Mouse (Mus musculus) intestine, embryonic 15.5 days (tissue): ENCODE measurements at regions not wholly inside any gene's neighbourhood (a gene's known extent, or its start where the extent isn't known, plus 50 kb on each side); places are given as distances from the start of the nearest gene placed in this dataset.

ENCODE experiments used
- ATAC-seq: fragments of 200-750 bp; cut with Nextera tagmentation; 2 replicates; pipeline ENCODE4 v1.8.0; 2017; ENCODE audit warnings: moderate TSS enrichment, moderate library complexity
- H3K27ac ChIP-seq: fragments of 300-500 bp; sonication (generic); 2 replicates; pipeline ENCODE4 v1.5.1; 2015; ENCODE audit warnings: mild to moderate bottlenecking, inconsistent platforms
- H3K27me3 ChIP-seq: fragments of 300-500 bp; sonication (generic); replicated peaks from 2 replicates; pipeline ENCODE4 v1.6.1; 2015; ENCODE audit warnings: inconsistent platforms
- H3K36me3 ChIP-seq: fragments of 300-500 bp; sonication (generic); 2 replicates; pipeline ENCODE4 v1.6.1; 2015; ENCODE audit warnings: inconsistent platforms
- H3K4me1 ChIP-seq: fragments of 300-500 bp; sonication (generic); replicated peaks from 2 replicates; pipeline ENCODE4 v1.6.1; 2015; ENCODE audit warnings: inconsistent platforms
- H3K4me2 ChIP-seq: fragments of 300-500 bp; sonication (generic); replicated peaks from 2 replicates; pipeline ENCODE4 v1.6.1; 2015; ENCODE audit warnings: mild to moderate bottlenecking, inconsistent platforms
- H3K4me3 ChIP-seq: fragments of 300-500 bp; sonication (generic); replicated peaks from 2 replicates; pipeline ENCODE4 v1.5.1; 2015; ENCODE audit warnings: inconsistent platforms
- H3K9ac ChIP-seq: fragments of 300-500 bp; sonication (generic); 2 replicates; pipeline ENCODE4 v1.6.1; 2015; ENCODE audit warnings: inconsistent platforms
- H3K9me3 ChIP-seq: fragments of 300-500 bp; sonication (generic); 2 replicates; pipeline ENCODE4 v1.6.1; 2016; ENCODE audit warnings: inconsistent platforms
- WGBS: fragments of 180-500 bp; shearing (Covaris S2); methylation state at CpG from one replicate; pipeline ENCODE4 v1.1.7; 2015; 5-methylcytosine and 5-hydroxymethylcytosine counted together

DNA sequence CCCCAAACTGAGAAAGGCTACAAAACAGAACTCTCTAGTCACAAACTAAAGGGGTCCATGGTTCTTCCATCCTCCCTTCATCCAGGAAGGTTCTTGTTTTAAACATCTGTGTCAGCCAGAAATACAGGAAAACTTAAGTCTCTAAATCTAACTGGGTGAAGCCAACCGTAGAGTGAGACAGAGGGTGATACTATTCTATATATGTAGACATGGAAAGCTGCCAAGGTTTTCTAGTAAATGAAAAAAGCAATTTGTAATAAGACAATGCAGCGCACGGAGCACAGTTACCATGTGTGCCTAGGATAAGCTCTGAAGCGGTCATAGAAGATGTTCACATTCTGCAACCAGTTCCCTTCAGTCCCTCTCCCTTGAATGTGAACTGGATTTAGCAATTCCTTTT is 55.4 kb downstream of the Ppp1r3c start:
- Histone ChIP-seq H3K4me3 (no peak overlapping the region), H3K9me3 (no peaks in the 10 kb centered on the region), H3K27me3 (no peaks in the 10 kb centered on the region), H3K9ac (no peak overlapping the region), H3K4me1 (peaks cover 8% of the 10 kb centered on the region; the same call in 1 of the 2 replicates), H3K27ac (no peak overlapping the region), H3K4me2 (no peak overlapping the region), H3K36me3 (no peaks in the 10 kb centered on the region)
- ATAC-seq: no peak
- 58% methylated on average over 4 of the region's 4 CpGs for WGBS

DNA sequence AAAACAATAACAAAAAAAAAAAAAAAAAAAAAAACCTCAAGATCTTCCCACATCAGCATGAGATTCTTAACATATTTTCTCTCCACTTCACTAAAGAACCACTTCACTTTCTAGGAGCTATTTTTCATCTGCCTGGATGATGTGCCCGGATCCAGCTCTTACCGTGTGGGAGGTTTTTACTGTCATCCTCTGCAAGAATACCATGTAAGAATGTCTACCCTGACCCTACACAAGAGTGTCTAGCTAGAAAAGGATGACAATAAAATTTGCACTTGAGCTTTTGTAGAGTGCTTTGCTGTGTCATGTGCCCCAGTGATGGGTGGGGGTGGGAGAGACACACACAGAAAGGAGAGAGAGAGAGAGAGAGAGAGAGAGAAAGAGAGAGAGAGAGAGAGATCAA is 56.1 kb downstream of the Ppp1r3c start:
- Histone ChIP-seq H3K9me3 (no peaks in the 10 kb centered on the region), H3K27me3 (no peaks in the 10 kb centered on the region), H3K4me2 (no peak overlapping the region), H3K4me3 (no peak overlapping the region), H3K9ac (no peak overlapping the region), H3K4me1 (peaks cover 8% of the 10 kb centered on the region; the same call in 1 of the 2 replicates), H3K36me3 (no peaks in the 10 kb centered on the region), H3K27ac (no peak overlapping the region)
- 51% methylated on average over 2 of the region's 2 CpGs for WGBS
- ATAC-seq: no peak

DNA sequence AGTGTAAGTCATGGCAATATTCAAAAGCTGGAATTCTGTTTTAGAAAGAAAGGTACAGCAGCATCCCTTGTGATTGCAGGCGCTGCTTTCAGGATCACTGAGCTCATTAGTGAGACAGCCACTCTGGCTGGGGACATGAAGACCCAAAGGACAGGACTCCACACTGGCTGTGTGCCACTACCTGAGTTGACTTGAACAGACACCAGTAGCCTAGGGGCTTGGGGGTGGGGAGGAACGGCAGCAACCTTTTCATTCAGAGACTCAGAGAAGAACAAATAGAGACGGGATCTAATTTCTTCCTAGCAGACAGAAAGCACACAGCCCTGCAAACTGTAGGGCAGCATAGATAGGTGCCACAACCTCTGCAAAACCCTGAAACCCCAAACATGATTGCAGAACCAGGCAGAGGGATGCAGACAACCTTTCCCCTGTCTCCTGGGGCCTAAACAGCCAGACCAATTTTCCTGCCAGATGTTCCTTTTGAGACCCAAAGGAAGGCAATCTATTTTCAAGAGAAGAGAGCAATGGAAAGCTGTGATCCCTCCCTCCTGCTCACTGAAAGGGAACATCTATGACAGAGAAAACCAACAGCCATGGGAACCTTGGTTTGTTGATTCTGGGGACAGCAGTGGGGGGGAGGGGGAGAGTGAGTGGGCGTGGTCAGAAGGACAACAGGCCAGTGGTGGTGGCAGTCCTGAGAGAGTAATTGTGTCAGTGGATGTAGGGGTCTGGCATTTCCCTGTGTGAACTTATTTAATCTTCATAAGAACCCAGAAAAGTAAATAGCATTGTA is 57.2 kb downstream of the Ppp1r3c start:
- Histone ChIP-seq H3K36me3 (no peaks in the 10 kb centered on the region), H3K9me3 (no peaks in the 10 kb centered on the region), H3K27ac (peak overlapping the region; percentile 32; the same call in 1 of the 2 replicates), H3K9ac (no peak overlapping the region), H3K4me2 (no peak overlapping the region), H3K4me1 (peaks cover 8% of the 10 kb centered on the region; the same call in 1 of the 2 replicates), H3K4me3 (no peak overlapping the region), H3K27me3 (no peaks in the 10 kb centered on the region)
- peak; percentile 47; the same call in 1 of the 2 replicates for ATAC-seq
- WGBS: 34% methylated on average over 4 of the region's 4 CpGs

DNA sequence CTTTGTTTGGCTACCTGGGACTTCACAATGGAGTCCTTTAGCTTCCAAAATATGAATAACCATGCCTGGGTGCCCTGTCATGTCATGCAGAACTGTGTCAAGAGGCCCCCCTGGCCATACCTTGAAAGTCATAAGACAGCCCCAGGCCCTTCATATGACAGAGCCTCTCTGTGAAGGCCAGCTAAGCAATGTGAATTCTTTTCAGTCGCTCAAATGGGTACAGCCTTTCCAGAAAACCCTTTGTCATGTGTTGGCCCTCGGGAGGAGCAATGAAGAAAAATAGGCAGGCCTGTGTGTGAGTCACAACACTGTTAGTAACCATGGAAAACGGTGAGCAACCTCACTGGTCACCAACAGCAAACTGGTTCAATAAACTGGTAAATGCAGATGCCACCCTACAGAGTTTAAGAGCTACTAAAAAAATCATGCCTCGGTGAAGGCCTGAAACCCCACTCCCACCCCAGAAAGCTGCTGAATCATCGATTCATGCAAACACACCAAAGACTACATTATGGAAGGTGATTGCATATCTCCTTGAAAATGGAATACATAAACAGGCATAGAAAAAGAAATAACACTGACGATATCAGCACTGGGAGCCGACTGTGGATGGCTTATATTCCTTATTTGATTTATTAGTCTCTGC is 57.9 kb downstream of the Ppp1r3c start:
- Histone ChIP-seq H3K27ac (no peak overlapping the region), H3K4me1 (peaks cover 8% of the 10 kb centered on the region; the same call in 1 of the 2 replicates), H3K4me2 (no peak overlapping the region), H3K9ac (no peak overlapping the region), H3K4me3 (no peak overlapping the region), H3K27me3 (no peaks in the 10 kb centered on the region), H3K36me3 (no peaks in the 10 kb centered on the region), H3K9me3 (no peaks in the 10 kb centered on the region)
- no peak for ATAC-seq
- WGBS: 71% methylated on average over 7 of the region's 7 CpGs

DNA sequence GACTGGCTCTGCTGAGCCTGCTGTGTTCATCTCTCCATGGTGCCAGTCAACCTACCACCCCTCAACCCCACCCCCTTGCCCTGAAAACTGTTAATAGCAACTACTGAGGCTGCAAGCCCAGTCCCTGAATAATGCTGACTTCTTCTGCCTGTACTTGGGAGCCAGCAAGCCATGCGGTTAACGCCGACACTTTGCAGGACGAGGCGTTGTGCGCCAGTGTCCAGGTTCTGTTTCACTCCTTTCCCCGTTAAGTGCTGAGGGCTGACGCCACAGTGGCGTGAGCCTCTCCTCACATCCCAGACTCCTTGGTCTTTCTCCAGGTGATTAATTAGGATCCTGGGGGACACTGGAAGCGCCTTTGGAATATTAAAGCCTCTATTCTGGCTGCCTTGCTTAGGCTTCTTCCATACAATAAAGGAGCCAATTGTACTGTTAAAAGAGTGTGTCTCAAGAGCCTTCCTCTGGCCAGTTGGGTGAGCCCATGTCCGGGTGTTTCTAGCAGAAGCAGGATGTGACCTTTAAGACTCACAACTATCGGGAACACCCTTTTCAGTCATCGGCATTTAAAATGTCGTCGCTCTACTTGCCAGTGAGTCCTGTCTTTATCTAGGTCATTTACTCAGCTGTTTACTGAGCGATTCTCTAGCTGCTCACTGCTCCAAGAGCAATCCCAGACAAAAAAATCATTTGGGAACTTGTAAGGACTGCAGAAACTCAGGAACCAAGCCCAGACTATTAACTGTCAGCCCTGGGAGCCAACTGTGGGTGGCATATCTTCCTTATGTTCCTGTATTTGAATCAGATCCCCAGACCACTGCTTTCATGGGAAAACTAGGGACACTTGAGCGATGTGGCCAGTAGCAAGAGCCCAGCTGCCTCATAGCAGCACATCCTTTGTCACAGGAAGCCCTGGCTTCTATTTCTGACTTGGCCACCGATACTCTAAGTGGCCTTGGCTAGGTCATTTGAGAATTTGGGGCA is 59.1 kb downstream of the Ppp1r3c start:
- Histone ChIP-seq H3K4me2 (no peak overlapping the region), H3K9me3 (no peaks in the 10 kb centered on the region), H3K27me3 (no peaks in the 10 kb centered on the region), H3K4me1 (peaks cover 8% of the 10 kb centered on the region; the same call in 1 of the 2 replicates), H3K27ac (no peak overlapping the region), H3K4me3 (no peak overlapping the region), H3K36me3 (no peaks in the 10 kb centered on the region), H3K9ac (no peak overlapping the region)
- no peak for ATAC-seq
- 72% methylated on average over 18 of the region's 18 CpGs for WGBS

DNA sequence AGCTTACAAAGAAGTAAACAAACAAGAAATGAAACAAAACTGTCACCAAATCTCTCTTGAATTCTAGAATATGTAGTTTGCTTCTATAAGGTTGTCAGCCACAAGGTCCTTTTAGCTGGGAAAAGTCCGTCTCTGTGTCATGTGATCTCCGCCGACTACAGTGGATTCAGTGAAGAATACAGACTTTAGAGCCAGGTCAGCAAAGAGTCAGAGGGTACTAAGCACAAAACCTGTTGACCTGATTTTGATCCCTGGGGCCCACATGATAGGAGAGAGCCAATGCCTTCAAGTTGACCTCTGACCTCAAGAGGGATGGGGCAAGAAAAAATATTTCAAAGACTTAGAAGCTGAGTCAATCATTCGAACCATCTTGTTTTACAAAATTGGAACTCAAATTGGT is 61.5 kb downstream of the Ppp1r3c start:
- Histone ChIP-seq H3K4me2 (no peak overlapping the region), H3K27me3 (no peaks in the 10 kb centered on the region), H3K9me3 (no peaks in the 10 kb centered on the region), H3K4me1 (peaks cover 5% of the 10 kb centered on the region; the same call in 1 of the 2 replicates), H3K4me3 (no peak overlapping the region), H3K27ac (no peak overlapping the region), H3K36me3 (no peaks in the 10 kb centered on the region), H3K9ac (no peak overlapping the region)
- ATAC-seq: no peak
- 82% methylated on average over 4 of the region's 4 CpGs for WGBS

DNA sequence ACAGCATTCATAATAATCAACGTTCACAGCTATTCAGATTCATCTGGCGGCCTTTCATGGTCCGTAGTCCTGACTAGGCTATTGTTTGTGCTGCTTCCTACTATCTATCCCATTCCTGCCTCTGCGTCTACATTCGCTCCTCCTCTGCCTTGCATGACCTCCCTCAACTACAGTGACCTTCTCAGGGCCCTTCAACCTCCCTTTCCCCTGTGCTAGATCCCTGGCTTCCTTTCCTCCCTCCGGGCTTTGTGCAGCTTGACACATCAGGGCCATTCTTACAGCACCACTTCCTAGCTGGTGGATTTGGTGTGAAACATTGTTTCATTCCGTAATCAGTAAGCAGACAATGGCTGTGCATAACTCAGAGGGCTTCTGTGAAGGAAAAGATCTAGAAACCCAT is 65.6 kb downstream of the Ppp1r3c start:
- WGBS: 77% methylated on average over 7 of the region's 7 CpGs

More for the DNA sequence above, 65.6 kb downstream of the Ppp1r3c start:
- H3K4me1 ChIP-seq: no peaks in the 10 kb centered on the region
- no peaks in the 10 kb centered on the region for H3K9me3 ChIP-seq
- no peak overlapping the region; the same call in 1 of the 2 replicates for H3K27ac ChIP-seq
- no peak overlapping the region for H3K4me2 ChIP-seq
- H3K4me3 ChIP-seq: no peak overlapping the region
- ATAC-seq: no peak
- H3K27me3 ChIP-seq: no peaks in the 10 kb centered on the region
- no peak overlapping the region for H3K9ac ChIP-seq
- no peaks in the 10 kb centered on the region for H3K36me3 ChIP-seq
